Mouse (Mus musculus): ENCODE measurements around the gene Prune2. TPM values are rescaled to one million over a fixed set of nuclear protein-coding genes. Genes with fewer than 3 reads are reported as not detected.
A peak's percentile ranks its signal among the peaks of the same experiment; 100 is the strongest.

The Prune2 gene
- polyA plus RNA-seq, 1 experiment from 2014 or later: 1.2 TPM

- Histone ChIP-seq H3K9me3 (replicated peaks) (no peaks in the 10 kb centered on the region), H3K27me3 (ENCODE audit: low read depth, poor library complexity, severe bottlenecking) (peaks cover 4% of the 10 kb centered on the region; the same call in 1 of the 2 replicates), H3K36me3 (no peaks in the 10 kb centered on the region), H3K4me3 (no peak overlapping the region), H3K4me1 (no peaks in the 10 kb centered on the region), H3K27ac (replicated peaks) (no peak overlapping the region)
- WGBS: 74% methylated on average over 2 of the region's 2 CpGs
- no peak for DNase-seq (ENCODE audit: low spot score)
Measured at GRCm38 (mm10) chr19:17013085-17013484, 57.2 kb downstream of the Prune2 start.

DNA sequence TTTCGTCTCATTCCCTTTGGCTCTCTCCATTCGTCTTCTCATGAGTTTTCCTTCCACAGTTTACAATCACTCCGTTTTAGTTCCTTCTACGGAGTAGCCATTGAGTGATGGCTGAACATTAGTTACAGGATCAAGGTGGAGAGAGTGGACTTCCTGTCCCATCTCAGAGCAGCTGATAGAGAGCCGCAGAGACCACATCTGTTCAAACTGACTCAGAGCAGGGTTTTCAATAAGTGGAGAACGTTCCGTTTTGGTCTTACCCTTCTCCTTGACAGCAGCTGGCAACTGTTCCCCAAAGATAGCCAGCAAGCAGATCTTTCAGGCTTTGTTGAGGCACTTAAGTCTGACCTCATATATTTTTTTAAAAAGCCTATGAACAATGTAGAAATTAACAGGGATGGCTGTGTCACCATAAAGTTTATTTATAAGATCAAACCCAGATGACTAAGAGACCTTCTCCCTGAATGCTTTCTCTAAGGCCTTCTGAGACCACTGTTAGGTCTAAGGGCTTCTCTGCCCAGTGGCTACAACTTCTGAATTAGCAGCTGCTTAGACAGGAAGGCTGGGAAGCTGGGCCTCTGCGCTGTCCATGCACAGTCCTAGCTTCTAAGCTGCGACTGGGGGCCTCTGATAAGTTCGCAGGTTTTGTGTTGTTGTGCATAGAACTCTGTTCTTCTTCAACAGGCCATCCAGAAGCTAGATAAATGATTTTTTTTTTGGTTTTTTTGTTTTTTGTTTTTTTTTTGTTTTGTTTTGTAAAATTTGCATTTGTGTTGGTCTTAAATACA is 58.6 kb downstream of the Prune2 start:
- Histone ChIP-seq H3K36me3 (no peaks in the 10 kb centered on the region), H3K27ac (replicated peaks) (no peak overlapping the region), H3K27me3 (ENCODE audit: low read depth, poor library complexity, severe bottlenecking) (peaks cover 4% of the 10 kb centered on the region; the same call in 1 of the 2 replicates), H3K4me1 (no peaks in the 10 kb centered on the region), H3K4me3 (no peak overlapping the region), H3K9me3 (replicated peaks) (no peaks in the 10 kb centered on the region)
- 85% methylated on average over 10 of the region's 10 CpGs for WGBS
- no peak for DNase-seq (ENCODE audit: low spot score)

DNA sequence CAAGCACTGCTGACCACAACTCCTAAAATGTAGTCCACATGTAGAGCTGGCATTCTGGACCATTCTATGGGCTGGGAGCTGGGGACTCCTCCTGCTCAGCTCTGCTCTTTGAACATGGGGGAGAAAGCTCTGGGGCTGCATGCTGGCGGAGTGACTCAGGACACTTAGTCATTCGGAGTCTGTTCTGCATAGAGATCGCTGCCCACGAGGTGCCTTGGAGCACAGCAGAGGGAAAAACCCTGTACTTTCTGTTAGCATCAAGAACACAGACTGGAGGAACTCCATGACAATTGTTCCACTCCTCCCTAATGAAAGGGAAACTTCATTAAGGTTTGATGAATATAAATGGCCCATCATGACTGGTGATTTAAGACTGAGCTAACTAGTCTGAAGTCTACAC is 68.8 kb downstream of the Prune2 start:
- no peaks in the 10 kb centered on the region for H3K36me3 ChIP-seq
- H3K27ac ChIP-seq (replicated peaks): no peak overlapping the region
- H3K4me3 ChIP-seq: no peak overlapping the region
- no peaks in the 10 kb centered on the region for H3K27me3 ChIP-seq (ENCODE audit: low read depth, poor library complexity, severe bottlenecking)
- no peaks in the 10 kb centered on the region for H3K9me3 ChIP-seq (replicated peaks)
- DNase-seq (ENCODE audit: low spot score): no peak
- 84% methylated on average over 4 of the region's 4 CpGs for WGBS
- peaks cover 17% of the 10 kb centered on the region for H3K4me1 ChIP-seq

- Histone ChIP-seq H3K4me1 (peaks cover 14% of the 10 kb centered on the region), H3K27me3 (ENCODE audit: low read depth, poor library complexity, severe bottlenecking) (no peaks in the 10 kb centered on the region), H3K4me3 (no peak overlapping the region), H3K36me3 (no peaks in the 10 kb centered on the region), H3K9me3 (replicated peaks) (no peaks in the 10 kb centered on the region), H3K27ac (replicated peaks) (no peak overlapping the region)
- WGBS: 6% methylated on average over 3 of the region's 3 CpGs
- DNase-seq (ENCODE audit: low spot score): peak; percentile 66
Measured at GRCm38 (mm10) chr19:17030276-17030675, 74.4 kb downstream of the Prune2 start.

DNA sequence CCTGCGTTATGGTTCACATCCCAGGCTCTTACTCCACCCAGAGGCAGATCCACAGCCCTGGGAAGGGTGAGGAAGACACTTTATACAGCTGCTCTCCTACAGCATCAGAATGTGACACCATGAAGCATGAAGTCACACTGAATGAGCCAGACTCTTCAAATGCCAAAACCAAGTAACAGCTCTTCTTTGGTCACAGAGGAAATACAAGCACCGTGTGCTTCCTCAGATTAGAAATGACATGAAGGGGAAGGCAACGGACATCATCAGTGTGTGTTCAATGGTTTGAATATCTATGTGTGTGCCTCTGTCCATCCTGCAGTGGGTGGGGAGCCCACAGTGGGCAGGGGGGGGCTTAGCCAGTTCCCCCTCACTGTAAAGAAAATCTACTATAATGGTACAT is 76.4 kb downstream of the Prune2 start:
- H3K9me3 ChIP-seq (replicated peaks): no peaks in the 10 kb centered on the region
- no peaks in the 10 kb centered on the region for H3K27me3 ChIP-seq (ENCODE audit: low read depth, poor library complexity, severe bottlenecking)
- no peak for DNase-seq (ENCODE audit: low spot score)
- peaks cover 14% of the 10 kb centered on the region for H3K4me1 ChIP-seq
- no peaks in the 10 kb centered on the region for H3K36me3 ChIP-seq
- H3K27ac ChIP-seq (replicated peaks): no peak overlapping the region
- H3K4me3 ChIP-seq: no peak overlapping the region
- 78% methylated on average over 3 of the region's 3 CpGs for WGBS

- Histone ChIP-seq H3K27ac (replicated peaks) (no peak overlapping the region), H3K36me3 (no peaks in the 10 kb centered on the region), H3K4me3 (no peak overlapping the region), H3K9me3 (replicated peaks) (peaks cover 12% of the 10 kb centered on the region), H3K27me3 (ENCODE audit: low read depth, poor library complexity, severe bottlenecking) (no peaks in the 10 kb centered on the region), H3K4me1 (no peaks in the 10 kb centered on the region)
- DNase-seq (ENCODE audit: low spot score): no peak
- WGBS: 76% methylated on average over 4 of the region's 4 CpGs
Measured at GRCm38 (mm10) chr19:17046961-17047360, 91.0 kb downstream of the Prune2 start.

- Histone ChIP-seq H3K9me3 (replicated peaks) (no peaks in the 10 kb centered on the region), H3K36me3 (no peaks in the 10 kb centered on the region), H3K4me1 (peaks cover 4% of the 10 kb centered on the region; the same call in 1 of the 2 replicates), H3K4me3 (no peak overlapping the region), H3K27ac (replicated peaks) (no peak overlapping the region), H3K27me3 (ENCODE audit: low read depth, poor library complexity, severe bottlenecking) (no peaks in the 10 kb centered on the region)
- 42% methylated on average over 3 of the region's 3 CpGs for WGBS
- no peak for DNase-seq (ENCODE audit: low spot score)
Measured at GRCm38 (mm10) chr19:17055892-17056291, 100.0 kb downstream of the Prune2 start.

GRCm38 (mm10) chr19:17060106-17060505 is 104.2 kb downstream of the Prune2 start:
- 96% methylated on average over 5 of the region's 5 CpGs for WGBS
- Histone ChIP-seq H3K4me1 (peaks cover 4% of the 10 kb centered on the region; the same call in 1 of the 2 replicates), H3K4me3 (no peak overlapping the region), H3K27ac (replicated peaks) (no peak overlapping the region), H3K27me3 (ENCODE audit: low read depth, poor library complexity, severe bottlenecking) (no peaks in the 10 kb centered on the region), H3K9me3 (replicated peaks) (no peaks in the 10 kb centered on the region), H3K36me3 (no peaks in the 10 kb centered on the region)
- DNase-seq (ENCODE audit: low spot score): no peak

DNA sequence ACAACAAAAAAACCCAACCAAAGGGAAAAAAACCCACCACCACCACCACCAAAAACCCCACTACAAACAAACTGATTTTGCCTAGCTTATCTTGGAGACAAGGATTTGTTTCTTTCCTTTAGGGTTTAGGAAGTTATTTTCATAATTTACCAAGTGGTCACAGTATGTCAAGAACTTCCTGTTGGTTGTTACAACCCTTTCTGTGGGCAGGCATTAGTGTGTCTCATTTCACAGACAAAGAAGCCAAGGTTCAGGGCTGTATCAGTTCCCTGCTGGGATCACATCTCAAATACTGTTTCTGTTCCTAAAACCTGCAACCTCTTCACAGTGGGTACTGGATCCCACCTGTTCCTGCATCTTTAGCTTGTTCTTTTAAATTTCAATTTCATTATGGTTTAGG is 108.5 kb downstream of the Prune2 start:
- no peaks in the 10 kb centered on the region for H3K9me3 ChIP-seq (replicated peaks)
- no peaks in the 10 kb centered on the region for H3K4me1 ChIP-seq
- no peak overlapping the region for H3K27ac ChIP-seq (replicated peaks)

DNA sequence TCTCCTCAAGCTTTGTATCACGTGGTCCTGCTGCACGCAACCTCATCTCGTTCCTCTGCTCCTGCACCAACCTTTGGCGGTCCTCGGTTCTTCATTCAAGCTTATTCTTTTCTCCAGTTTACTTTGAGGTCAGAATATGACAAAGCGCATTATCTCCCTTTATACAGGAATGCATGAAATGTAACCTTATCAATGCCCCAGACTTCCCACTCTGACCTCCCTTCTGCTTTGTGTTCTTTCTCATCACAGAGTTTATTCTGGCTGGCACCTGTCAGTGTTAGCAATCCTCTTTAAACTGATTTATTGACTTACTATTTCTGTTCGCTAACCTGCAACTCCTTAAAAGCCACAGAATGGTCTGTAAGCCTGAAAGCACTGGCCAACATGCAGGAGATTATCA is 113.1 kb downstream of the Prune2 start:
- H3K27me3 ChIP-seq (ENCODE audit: low read depth, poor library complexity, severe bottlenecking): no peaks in the 10 kb centered on the region
- no peaks in the 10 kb centered on the region for H3K36me3 ChIP-seq
- no peaks in the 10 kb centered on the region for H3K9me3 ChIP-seq (replicated peaks)
- H3K4me3 ChIP-seq: no peak overlapping the region
- no peak overlapping the region for H3K27ac ChIP-seq (replicated peaks)
- DNase-seq (ENCODE audit: low spot score): no peak
- no peaks in the 10 kb centered on the region for H3K4me1 ChIP-seq
- WGBS: 92% methylated on average over 7 of the region's 7 CpGs

More for the DNA sequence above, 108.5 kb downstream of the Prune2 start:
- no peak overlapping the region for H3K4me3 ChIP-seq
- DNase-seq (ENCODE audit: low spot score): no peak
- no peaks in the 10 kb centered on the region for H3K36me3 ChIP-seq
- H3K27me3 ChIP-seq (ENCODE audit: low read depth, poor library complexity, severe bottlenecking): no peaks in the 10 kb centered on the region

GRCm38 (mm10) chr19:17071205-17071604 is 115.3 kb downstream of the Prune2 start:
- WGBS: 88% methylated on average over 5 of the region's 5 CpGs
- H3K4me3 ChIP-seq: no peak overlapping the region
- H3K27me3 ChIP-seq (ENCODE audit: low read depth, poor library complexity, severe bottlenecking): no peaks in the 10 kb centered on the region
- no peak overlapping the region for H3K27ac ChIP-seq (replicated peaks)
- no peak for DNase-seq (ENCODE audit: low spot score)
- H3K36me3 ChIP-seq: no peaks in the 10 kb centered on the region
- H3K9me3 ChIP-seq (replicated peaks): no peaks in the 10 kb centered on the region
- no peaks in the 10 kb centered on the region for H3K4me1 ChIP-seq

- 89% methylated on average over 1 of the region's 1 CpGs for WGBS
- Histone ChIP-seq H3K4me3 (no peak overlapping the region), H3K36me3 (no peaks in the 10 kb centered on the region), H3K27ac (replicated peaks) (no peak overlapping the region), H3K4me1 (no peaks in the 10 kb centered on the region), H3K9me3 (replicated peaks) (no peaks in the 10 kb centered on the region), H3K27me3 (ENCODE audit: low read depth, poor library complexity, severe bottlenecking) (no peaks in the 10 kb centered on the region)
- DNase-seq (ENCODE audit: low spot score): no peak
Measured at GRCm38 (mm10) chr19:17072245-17072644, 116.3 kb downstream of the Prune2 start.

DNA sequence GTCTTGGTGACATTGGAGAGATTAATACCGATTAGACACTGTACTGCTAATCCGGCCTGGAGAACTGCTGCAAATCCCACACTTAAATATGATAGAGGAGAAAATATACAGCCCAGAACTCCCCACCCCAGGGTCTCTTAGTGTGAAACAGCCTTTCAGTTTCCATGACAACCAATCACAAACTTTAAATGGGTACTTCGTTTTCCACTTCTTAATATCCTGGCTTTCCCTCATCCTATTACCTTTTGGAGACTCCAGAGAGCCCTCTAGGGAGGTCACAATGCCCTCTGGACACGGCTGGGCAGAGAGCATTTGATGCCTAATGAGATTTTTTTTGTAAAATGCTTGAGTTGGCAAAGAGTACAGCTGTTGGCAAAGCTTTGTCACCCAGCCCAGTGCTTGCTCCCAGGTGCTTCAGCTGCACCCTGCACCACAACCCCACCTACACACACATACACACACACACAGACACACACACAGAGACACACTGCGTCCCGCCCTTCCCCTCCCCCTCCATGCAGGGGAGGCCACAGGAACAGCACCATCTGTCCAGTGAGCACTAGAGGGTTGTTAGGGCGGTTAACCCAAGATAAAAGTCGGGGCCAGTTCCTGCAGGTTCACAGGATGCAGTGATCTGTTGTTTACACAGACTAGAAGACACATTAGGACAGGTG is 122.9 kb downstream of the Prune2 start:
- Histone ChIP-seq H3K27ac (replicated peaks) (no peak overlapping the region), H3K4me3 (no peak overlapping the region), H3K9me3 (replicated peaks) (no peaks in the 10 kb centered on the region), H3K4me1 (peaks cover 8% of the 10 kb centered on the region), H3K27me3 (ENCODE audit: low read depth, poor library complexity, severe bottlenecking) (no peaks in the 10 kb centered on the region), H3K36me3 (no peaks in the 10 kb centered on the region)
- no peak for DNase-seq (ENCODE audit: low spot score)
- WGBS: 59% methylated on average over 8 of the region's 8 CpGs
